In genomic region chr9:96862836-96863235, GRCm38 (mm10) we compare ENCODE assay signal across 23 mouse cellular contexts. TPM values are rescaled to one million over a fixed set of nuclear protein-coding genes. Genes with fewer than 3 reads are reported as not detected.
DNase-seq lines count a peak whose midpoint lies in the region; ATAC-seq and TF ChIP-seq lines count a peak whose summit lies in the region.
"Had no signal": no experiment of that assay in that cellular context is flagged by ENCODE, and none has a peak within 500 bp of the region (broad histone marks: within the 10 kb centered on the region; RNA-seq: fewer than 3 reads in every experiment).

No protein-coding gene starts in this region.

- H3K27me3 ChIP-seq in liver, adult 2 months (ENCODE audit: control insufficient read depth, insufficient read depth, low read length), result no peaks in the 10 kb centered on the region
- no peaks in the 10 kb centered on the region for H3K27me3 ChIP-seq in liver, embryonic 11.5 days (replicated peaks; ENCODE audit: control insufficient read depth, insufficient read depth, low read length)
- H3K27me3 ChIP-seq in embryonic facial prominence, embryonic 15.5 days, result no peaks in the 10 kb centered on the region
- H3K27me3 ChIP-seq in myocyte (ENCODE audit: control insufficient read depth, insufficient read depth, insufficient read length), result no peaks in the 10 kb centered on the region
- H3K27me3 ChIP-seq in hindbrain, embryonic 16.5 days (replicated peaks; ENCODE audit: control insufficient read depth, insufficient read depth, low read length), result no peaks in the 10 kb centered on the region
- H3K27me3 ChIP-seq: forebrain, embryonic 13.5 days; heart, embryonic 12.5 days; limb, embryonic 13.5 days; liver, embryonic 15.5 days; midbrain, embryonic 12.5 days; neural tube, embryonic 12.5 days; stomach, embryonic 15.5 days had no signal

- H3K9ac ChIP-seq in liver, adult 2 months (ENCODE audit: low read depth, low read length), result no peak overlapping the region
- H3K9ac ChIP-seq in liver, embryonic 11.5 days (ENCODE audit: low read depth, low read length), result no peak overlapping the region
- H3K9ac ChIP-seq in embryonic facial prominence, embryonic 15.5 days, result no peak overlapping the region
- no peak overlapping the region for H3K9ac ChIP-seq in hindbrain, embryonic 16.5 days (ENCODE audit: low read depth, low read length)
- H3K9ac ChIP-seq: forebrain, embryonic 13.5 days; heart, embryonic 12.5 days; limb, embryonic 13.5 days; liver, embryonic 15.5 days; midbrain, embryonic 12.5 days; neural tube, embryonic 12.5 days; stomach, embryonic 15.5 days had no signal

- no peaks in the 10 kb centered on the region for H3K9me3 ChIP-seq in liver, embryonic 11.5 days (ENCODE audit: control insufficient read depth, low read length)
- no peaks in the 10 kb centered on the region for H3K9me3 ChIP-seq in embryonic facial prominence, embryonic 15.5 days (replicated peaks)
- no peaks in the 10 kb centered on the region for H3K9me3 ChIP-seq in hindbrain, embryonic 16.5 days (ENCODE audit: control insufficient read depth, low read length)
- H3K9me3 ChIP-seq: forebrain, embryonic 13.5 days; G1E; heart, embryonic 12.5 days; limb, embryonic 13.5 days; liver, embryonic 15.5 days; midbrain, embryonic 12.5 days; neural tube, embryonic 12.5 days; stomach, embryonic 15.5 days had no signal

- H3K4me3 ChIP-seq in liver, adult 2 months (ENCODE audit: insufficient read depth, low read depth, low read length), result no peak overlapping the region
- H3K4me3 ChIP-seq in liver, embryonic 11.5 days (ENCODE audit: low read depth, low read length), result no peak overlapping the region
- H3K4me3 ChIP-seq in embryonic facial prominence, embryonic 15.5 days (replicated peaks), result no peak overlapping the region
- H3K4me3 ChIP-seq in myocyte, result no peak overlapping the region
- H3K4me3 ChIP-seq in hindbrain, embryonic 16.5 days (ENCODE audit: low read length), result no peak overlapping the region
- H3K4me3 ChIP-seq: erythroblast, embryonic 14.5 days; forebrain, embryonic 13.5 days; heart, embryonic 12.5 days; limb, embryonic 13.5 days; liver, embryonic 15.5 days; midbrain, embryonic 12.5 days; neural tube, embryonic 12.5 days; stomach, embryonic 15.5 days had no signal

- no peak overlapping the region for H3ac ChIP-seq in myocyte (ENCODE audit: control insufficient read depth, insufficient read length)

- peak; percentile 69 for DNase-seq in liver, adult 2 months (ENCODE audit: extremely low read depth, low read depth, low spot score)
- DNase-seq in liver, embryonic 11.5 days (ENCODE audit: low spot score), result no peak
- DNase-seq in 416B (ENCODE audit: low read depth), result peak; percentile 52
- DNase-seq in thymus, postnatal 14 days, result no peak
- no peak for DNase-seq in adrenal gland, adult 18-20 months (ENCODE audit: low spot score in 2 of 2)
- DNase-seq: adrenal gland, postnatal 36 days; cerebellum, adult 2 months; cerebellum, postnatal 36 days; gastrocnemius, postnatal 10 days; heart, adult 11 months; right cerebral cortex, postnatal 14 days had no signal

- TF ChIP-seq CTCF in liver, adult 2 months (IDR thresholded peaks at IDR 0.05; ENCODE audit: low read depth, low read length), result no peak

- H3K4me1 ChIP-seq in liver, adult 2 months (ENCODE audit: control insufficient read depth, insufficient read depth, low read length), result 0 out of 2 replicates have a peak, but pooled peaks cover 2% of the 10 kb centered on the region
- no peaks in the 10 kb centered on the region for H3K4me1 ChIP-seq in liver, embryonic 11.5 days (replicated peaks; ENCODE audit: control insufficient read depth, insufficient read depth, low read length)
- peaks cover 37% of the 10 kb centered on the region for H3K4me1 ChIP-seq in embryonic facial prominence, embryonic 15.5 days
- H3K4me1 ChIP-seq in hindbrain, embryonic 16.5 days (ENCODE audit: control insufficient read depth, insufficient read depth, low read depth, low read length), result peaks cover 10% of the 10 kb centered on the region
- H3K4me1 ChIP-seq: liver, embryonic 15.5 days; neural tube, embryonic 12.5 days had no signal

- ATAC-seq in liver, embryonic 11.5 days (replicated peaks; ENCODE audit: low FRiP score), result no peak
- ATAC-seq in embryonic facial prominence, embryonic 15.5 days (ENCODE audit: insufficient number of reproducible peaks, low FRiP score, low TSS enrichment, low read depth), result no peak
- ATAC-seq in hindbrain, embryonic 16.5 days, result no peak
- ATAC-seq: forebrain, embryonic 13.5 days had no signal

- no peak for TF ChIP-seq POLR2A in liver, adult 2 months (IDR thresholded peaks at IDR 0.05; ENCODE audit: extremely low read depth, insufficient read depth, low read length)
- no peak for TF ChIP-seq POLR2A in myocyte (IDR thresholded peaks at IDR 0.05; ENCODE audit: insufficient read length, low read depth)

- H3K27ac ChIP-seq in liver, adult 2 months (replicated peaks; ENCODE audit: insufficient read depth, low read depth, low read length), result no peak overlapping the region
- no peak overlapping the region for H3K27ac ChIP-seq in liver, embryonic 11.5 days (ENCODE audit: low read depth, low read length)
- 0 out of 2 replicates have a peak overlapping the region, but pooled peaks have one; percentile 2 for H3K27ac ChIP-seq in embryonic facial prominence, embryonic 15.5 days (replicated peaks)
- no peak overlapping the region for H3K27ac ChIP-seq in hindbrain, embryonic 16.5 days (ENCODE audit: low read depth, low read length)
- H3K27ac ChIP-seq: forebrain, embryonic 13.5 days; limb, embryonic 13.5 days; liver, embryonic 15.5 days; midbrain, embryonic 12.5 days; neural tube, embryonic 12.5 days; stomach, embryonic 15.5 days had no signal

- peaks cover under 1% of the 10 kb centered on the region; the same call in 1 of the 2 replicates for H3K79me2 ChIP-seq in liver, adult 2 months (ENCODE audit: control insufficient read depth, insufficient read depth, low read length)
- no peaks in the 10 kb centered on the region for H3K79me2 ChIP-seq in myocyte (ENCODE audit: control insufficient read depth, insufficient read depth)

- H3K36me3 ChIP-seq in liver, adult 2 months (ENCODE audit: control insufficient read depth, insufficient read depth, low read length), result no peaks in the 10 kb centered on the region
- no peaks in the 10 kb centered on the region for H3K36me3 ChIP-seq in liver, embryonic 11.5 days (ENCODE audit: control insufficient read depth, insufficient read depth, low read length)
- H3K36me3 ChIP-seq in embryonic facial prominence, embryonic 15.5 days, result no peaks in the 10 kb centered on the region
- no peaks in the 10 kb centered on the region for H3K36me3 ChIP-seq in myocyte (ENCODE audit: control insufficient read depth, insufficient read depth)
- no peaks in the 10 kb centered on the region for H3K36me3 ChIP-seq in hindbrain, embryonic 16.5 days (ENCODE audit: control insufficient read depth, insufficient read depth, low read length)
- H3K36me3 ChIP-seq: G1E; heart, embryonic 12.5 days; limb, embryonic 13.5 days; liver, embryonic 15.5 days; midbrain, embryonic 12.5 days; neural tube, embryonic 12.5 days; stomach, embryonic 15.5 days had no signal

- WGBS in liver, adult 2 months, result 53% methylated on average over 4 of the region's 4 CpGs
- WGBS in liver, embryonic 11.5 days, result 52% methylated on average over 4 of the region's 4 CpGs
- 55% methylated on average over 4 of the region's 4 CpGs for WGBS in embryonic facial prominence, embryonic 15.5 days
- whole genome bisulfite sequencing in hindbrain, embryonic 16.5 days, result 80% methylated on average over 4 of the region's 4 CpGs

- no peak overlapping the region for H3K4me2 ChIP-seq in liver, embryonic 11.5 days
- no peak overlapping the region for H3K4me2 ChIP-seq in embryonic facial prominence, embryonic 15.5 days (replicated peaks)
- peak overlapping the region; percentile 54 for H3K4me2 ChIP-seq in myocyte (ENCODE audit: low read depth)
- no peak overlapping the region for H3K4me2 ChIP-seq in hindbrain, embryonic 16.5 days (ENCODE audit: low read length)
- H3K4me2 ChIP-seq: forebrain, embryonic 13.5 days; heart, embryonic 12.5 days; limb, embryonic 13.5 days; liver, embryonic 15.5 days; midbrain, embryonic 12.5 days; neural tube, embryonic 12.5 days; stomach, embryonic 15.5 days had no signal

TF ChIP-seq in myocyte, 11 proteins besides CTCF, POLR2A, EP300 and RAD21:
- no peak for TF ChIP-seq MYOD1 (IDR thresholded peaks at IDR 0.05; ENCODE audit: control insufficient read depth in 1 of 3, insufficient read length in 2 of 3, low read depth in 2 of 3)
- no peak for TF ChIP-seq TCF12 (IDR thresholded peaks at IDR 0.05; ENCODE audit: insufficient read depth, poor library complexity, severe bottlenecking)
- TF ChIP-seq SRF (IDR thresholded peaks at IDR 0.05; ENCODE audit: control insufficient read depth, insufficient read length, low read depth), result no peak
- no peak for TF ChIP-seq POLR2AphosphoS2 (IDR thresholded peaks at IDR 0.05; ENCODE audit: insufficient read length, low read depth)
- no peak for TF ChIP-seq TCF3 (IDR thresholded peaks at IDR 0.05; ENCODE audit: insufficient read length, low read depth)
- TF ChIP-seq REST (IDR thresholded peaks at IDR 0.05; ENCODE audit: insufficient read depth, insufficient read length), result no peak
- peak; percentile 20; the same call in 1 of the 2 replicates for TF ChIP-seq CEBPB (IDR thresholded peaks at IDR 0.05; ENCODE audit: insufficient read depth, poor library complexity, severe bottlenecking)
- no peak for TF ChIP-seq E2F4 (IDR thresholded peaks at IDR 0.05; ENCODE audit: insufficient read depth)
- no peak for TF ChIP-seq MAX (IDR thresholded peaks at IDR 0.05; ENCODE audit: low read depth)
- peak; percentile 22 for TF ChIP-seq USF1 (IDR thresholded peaks at IDR 0.05; ENCODE audit: low read depth)
- no peak for TF ChIP-seq MYOG (IDR thresholded peaks at IDR 0.05; ENCODE audit: control insufficient read depth in 1 of 3, insufficient read depth in 1 of 3, insufficient read length in 2 of 3, low read depth in 2 of 3)
TF ChIP-seq in myocyte: peak in this region for 2.

RNA-seq across cellular contexts. Expression of gene Pxylp1, which starts 29.6 kb away (rescaled TPM):
- total RNA-seq in liver, adult 2 months (2014; rRNA removed), result 6.0 and 7.2 TPM in 2 replicates
- polyA plus RNA-seq in liver, adult 2 months (2012; rRNA removed), result 4.5 and 5.5 TPM in 2 replicates
- polyA plus RNA-seq in liver, embryonic 11.5 days (2014; fragmentation: Nextera tagmentation; extraction: Ambion mirVana), result 3.4 and 5.5 TPM in 2 replicates
- polyA plus RNA-seq in embryonic facial prominence, embryonic 15.5 days (2015; fragmentation: Nextera tagmentation; extraction: Ambion mirVana), result 32.7 and 34.4 TPM in 2 replicates
- polyA plus RNA-seq in myocyte (2012; fragmentation: generic; extraction: Trizol), result 3.1 TPM
- 1 to 10 TPM; 3.7 to 8.1 TPM for total RNA-seq in adrenal gland, adult 18-20 months (2021)
- 30.7 and 37.6 TPM in 2 replicates for polyA plus RNA-seq in hindbrain, embryonic 16.5 days (2015; fragmentation: Nextera tagmentation; extraction: Ambion mirVana)
- polyA plus RNA-seq: G1E had no signal

Comparison
In these comparisons a context has a peak if more than half of its experiments do, and no peak if none do; other contexts are left out.
1. DNase-seq: peak in liver, adult 2 months (single experiment) and 416B (single experiment); none in liver, embryonic 11.5 days (single experiment), thymus, postnatal 14 days (single experiment) and adrenal gland, adult 18-20 months (0 of 2).